Mouse (Mus musculus): ENCODE measurements around the gene Rnf157. TPM values are rescaled to one million over a fixed set of nuclear protein-coding genes. Genes with fewer than 3 reads are reported as not detected.

Rnf157 gene
- polyA plus RNA-seq, 1 experiment from 2014 or later: 1.5 TPM

GRCm38 (mm10) chr11:116342069-116342791 lies 70.6 kb downstream of the Rnf157 start:
- TF ChIP-seq CTCF (IDR thresholded peaks at IDR 0.05; ENCODE audit: low read depth) (no peak), EP300 (IDR thresholded peaks at IDR 0.05; ENCODE audit: low read depth) (no peak)
- no peak for ATAC-seq
- 77% methylated on average over 25 of the region's 25 CpGs for WGBS (ENCODE audit: insufficient replicate concordance)

GRCm38 (mm10) chr11:116337531-116337930 lies 75.3 kb downstream of the Rnf157 start:
- peaks cover 26% of the 10 kb centered on the region for H3K27me3 ChIP-seq (ENCODE audit: insufficient read depth, low read length)
- 54% methylated on average over 6 of the region's 6 CpGs for WGBS (ENCODE audit: insufficient replicate concordance)
- DNase-seq: no peak
- no peak overlapping the region for H3K27ac ChIP-seq (ENCODE audit: low read depth)
- TF ChIP-seq EP300 (IDR thresholded peaks at IDR 0.05; ENCODE audit: low read depth): no peak
- TF ChIP-seq CTCF (IDR thresholded peaks at IDR 0.05; ENCODE audit: low read depth): no peak
- no peaks in the 10 kb centered on the region for H3K36me3 ChIP-seq (replicated peaks; ENCODE audit: insufficient read depth, low read length)
- ATAC-seq: no peak
- peaks cover 36% of the 10 kb centered on the region for H3K4me1 ChIP-seq (ENCODE audit: insufficient read depth)
- H3K4me2 ChIP-seq (ENCODE audit: low read depth, low read length): no peak overlapping the region
- no peak overlapping the region for H3K4me3 ChIP-seq (ENCODE audit: low read depth, low read length)
- H3K9ac ChIP-seq (replicated peaks): no peak overlapping the region
- H3K9me3 ChIP-seq (ENCODE audit: low read length): no peaks in the 10 kb centered on the region

More at GRCm38 (mm10) chr11:116342069-116342791, 70.6 kb downstream of the Rnf157 start:
- Histone ChIP-seq H3K4me2 (ENCODE audit: low read depth, low read length) (no peak overlapping the region), H3K27ac (ENCODE audit: low read depth) (no peak overlapping the region), H3K9me3 (ENCODE audit: low read length) (no peaks in the 10 kb centered on the region), H3K36me3 (replicated peaks; ENCODE audit: insufficient read depth, low read length) (no peaks in the 10 kb centered on the region), H3K27me3 (ENCODE audit: insufficient read depth, low read length) (no peaks in the 10 kb centered on the region), H3K9ac (replicated peaks) (no peak overlapping the region), H3K4me3 (ENCODE audit: low read depth, low read length) (no peak overlapping the region), H3K4me1 (ENCODE audit: insufficient read depth) (peaks cover 5% of the 10 kb centered on the region; the same call in 1 of the 2 replicates)
- DNase-seq: no peak

GRCm38 (mm10) chr11:116337000-116337399 lies 75.8 kb downstream of the Rnf157 start:
- no peak overlapping the region for H3K4me2 ChIP-seq (ENCODE audit: low read depth, low read length)
- H3K27ac ChIP-seq (ENCODE audit: low read depth): no peak overlapping the region
- no peaks in the 10 kb centered on the region for H3K9me3 ChIP-seq (ENCODE audit: low read length)
- no peak for DNase-seq
- H3K9ac ChIP-seq (replicated peaks): no peak overlapping the region
- no peak overlapping the region for H3K4me3 ChIP-seq (ENCODE audit: low read depth, low read length)
- H3K27me3 ChIP-seq (ENCODE audit: insufficient read depth, low read length): peaks cover 26% of the 10 kb centered on the region
- H3K36me3 ChIP-seq (replicated peaks; ENCODE audit: insufficient read depth, low read length): no peaks in the 10 kb centered on the region
- H3K4me1 ChIP-seq (ENCODE audit: insufficient read depth): peaks cover 36% of the 10 kb centered on the region
- 41% methylated on average over 12 of the region's 12 CpGs for WGBS (ENCODE audit: insufficient replicate concordance)
- no peak for ATAC-seq
- TF ChIP-seq CTCF (IDR thresholded peaks at IDR 0.05; ENCODE audit: low read depth) (no peak), EP300 (IDR thresholded peaks at IDR 0.05; ENCODE audit: low read depth) (no peak)

GRCm38 (mm10) chr11:116336393-116336792 lies 76.4 kb downstream of the Rnf157 start:
- 77% methylated on average over 4 of the region's 4 CpGs for WGBS (ENCODE audit: insufficient replicate concordance)
- H3K27ac ChIP-seq (ENCODE audit: low read depth): no peak overlapping the region
- H3K36me3 ChIP-seq (replicated peaks; ENCODE audit: insufficient read depth, low read length): no peaks in the 10 kb centered on the region
- peaks cover 36% of the 10 kb centered on the region for H3K4me1 ChIP-seq (ENCODE audit: insufficient read depth)
- no peak for ATAC-seq
- H3K9me3 ChIP-seq (ENCODE audit: low read length): no peaks in the 10 kb centered on the region
- H3K4me3 ChIP-seq (ENCODE audit: low read depth, low read length): no peak overlapping the region
- no peak overlapping the region for H3K9ac ChIP-seq (replicated peaks)
- no peak for DNase-seq
- H3K4me2 ChIP-seq (ENCODE audit: low read depth, low read length): no peak overlapping the region
- TF ChIP-seq CTCF (IDR thresholded peaks at IDR 0.05; ENCODE audit: low read depth) (no peak), EP300 (IDR thresholded peaks at IDR 0.05; ENCODE audit: low read depth) (no peak)
- H3K27me3 ChIP-seq (ENCODE audit: insufficient read depth, low read length): peaks cover 26% of the 10 kb centered on the region

GRCm38 (mm10) chr11:116335244-116336036 lies 77.4 kb downstream of the Rnf157 start, which contains the start of gene Foxj1:
Gene Foxj1 (minus strand): TSS chr11:116335399.
- no peak within 1 kb of the TSS for H3K27ac ChIP-seq (ENCODE audit: low read depth)
- TF ChIP-seq EP300 (IDR thresholded peaks at IDR 0.05; ENCODE audit: low read depth): no peak
- TF ChIP-seq CTCF (IDR thresholded peaks at IDR 0.05; ENCODE audit: low read depth): peak; percentile 67
- H3K36me3 ChIP-seq (replicated peaks; ENCODE audit: insufficient read depth, low read length): no peaks in the 10 kb centered on the region
- ATAC-seq: peak; percentile 90
- peak; percentile 95 for DNase-seq
- 1% methylated on average over 45 of the region's 61 CpGs for WGBS (ENCODE audit: insufficient replicate concordance)
- no peaks in the 10 kb centered on the region for H3K9me3 ChIP-seq (ENCODE audit: low read length)
- H3K9ac ChIP-seq (replicated peaks): peak within 1 kb of the TSS; percentile 55
- H3K4me2 ChIP-seq (ENCODE audit: low read depth, low read length): peak within 1 kb of the TSS; percentile 100
- peaks cover 26% of the 10 kb centered on the region for H3K27me3 ChIP-seq (ENCODE audit: insufficient read depth, low read length)
- H3K4me1 ChIP-seq (ENCODE audit: insufficient read depth): peaks cover 36% of the 10 kb centered on the region
- H3K4me3 ChIP-seq (ENCODE audit: low read depth, low read length): peak within 1 kb of the TSS; percentile 72

- Histone ChIP-seq H3K27ac (ENCODE audit: low read depth) (no peak overlapping the region), H3K9ac (replicated peaks) (0 out of 2 replicates have a peak overlapping the region, but pooled peaks have one; percentile 22), H3K4me1 (ENCODE audit: insufficient read depth) (peaks cover 36% of the 10 kb centered on the region), H3K4me3 (ENCODE audit: low read depth, low read length) (peak overlapping the region; percentile 72), H3K36me3 (replicated peaks; ENCODE audit: insufficient read depth, low read length) (no peaks in the 10 kb centered on the region), H3K9me3 (ENCODE audit: low read length) (no peaks in the 10 kb centered on the region), H3K4me2 (ENCODE audit: low read depth, low read length) (peak overlapping the region; percentile 40), H3K27me3 (ENCODE audit: insufficient read depth, low read length) (peaks cover 26% of the 10 kb centered on the region)
- ATAC-seq: no peak
- 6% methylated on average over 25 of the region's 26 CpGs for WGBS (ENCODE audit: insufficient replicate concordance)
- no peak for DNase-seq
- TF ChIP-seq CTCF (IDR thresholded peaks at IDR 0.05; ENCODE audit: low read depth) (no peak), EP300 (IDR thresholded peaks at IDR 0.05; ENCODE audit: low read depth) (no peak)
These were observed 78.4 kb downstream of the Rnf157 start for GRCm38 (mm10) chr11:116334417-116334782.

Data from liver, postnatal 0 days (tissue).